Mouse (Mus musculus) gastrocnemius, postnatal 25 days (tissue): ENCODE measurements at regions not wholly inside any gene's neighbourhood (a gene's known extent, or its start where the extent isn't known, plus 50 kb on each side); places are given as distances from the start of the nearest gene placed in this dataset.

ENCODE experiments used
- DNase-seq: peaks from one replicate; pipeline ENCODE4 v3.0.0; 2022

- DNase-seq, result no peak
Measured at GRCm38 (mm10) chr4:45746451-45746850, 52.4 kb upstream of the Aldh1b1 start.

DNA sequence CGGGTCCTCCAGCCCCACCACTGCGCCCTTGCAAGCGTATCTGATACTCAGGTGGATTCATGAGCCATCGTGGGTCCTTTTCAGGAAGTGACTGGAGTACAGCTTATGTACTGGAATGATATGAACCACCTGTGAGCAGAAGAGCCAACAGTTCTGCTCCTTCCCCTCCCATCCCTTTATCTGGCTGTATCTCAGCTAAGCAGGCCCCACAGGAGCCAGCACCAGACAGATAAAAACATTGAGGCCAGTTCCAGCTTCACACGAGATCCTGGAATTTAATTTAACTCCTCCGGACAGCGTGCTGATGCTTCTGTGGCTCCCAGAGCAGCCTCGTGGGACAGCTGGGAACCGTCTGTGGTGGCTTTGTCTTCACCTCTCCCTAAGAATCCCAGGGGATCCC, 53.1 kb upstream of the Aldh1b1 start:
- no peak for DNase-seq

GRCm38 (mm10) chr4:45744849-45745407, 53.9 kb upstream of the Aldh1b1 start:
- no peak for DNase-seq

- DNase-seq, result no peak
Measured at GRCm38 (mm10) chr4:45740779-45741365, 58.0 kb upstream of the Aldh1b1 start.

DNA sequence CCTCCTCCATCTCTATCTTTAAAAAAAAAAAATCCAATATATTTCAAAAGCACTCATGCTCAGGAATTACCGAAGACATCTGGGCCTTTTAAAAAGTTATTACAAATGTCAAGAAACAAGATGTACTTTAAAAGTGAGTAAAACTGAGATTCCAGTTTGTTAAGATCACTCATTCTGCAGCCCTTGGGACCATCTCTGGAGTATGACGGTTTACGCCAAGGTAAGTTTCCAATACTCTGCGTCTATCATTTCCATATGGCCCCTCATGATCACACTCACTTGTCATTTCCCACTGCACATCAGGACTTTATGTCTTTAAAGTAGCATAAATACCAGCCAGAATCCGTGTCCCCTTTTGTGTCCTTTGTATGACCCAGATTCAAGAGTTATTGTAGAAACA, 58.5 kb upstream of the Aldh1b1 start:
- no peak for DNase-seq

GRCm38 (mm10) chr4:45739696-45740095, 59.1 kb upstream of the Aldh1b1 start:
- no peak for DNase-seq

DNA sequence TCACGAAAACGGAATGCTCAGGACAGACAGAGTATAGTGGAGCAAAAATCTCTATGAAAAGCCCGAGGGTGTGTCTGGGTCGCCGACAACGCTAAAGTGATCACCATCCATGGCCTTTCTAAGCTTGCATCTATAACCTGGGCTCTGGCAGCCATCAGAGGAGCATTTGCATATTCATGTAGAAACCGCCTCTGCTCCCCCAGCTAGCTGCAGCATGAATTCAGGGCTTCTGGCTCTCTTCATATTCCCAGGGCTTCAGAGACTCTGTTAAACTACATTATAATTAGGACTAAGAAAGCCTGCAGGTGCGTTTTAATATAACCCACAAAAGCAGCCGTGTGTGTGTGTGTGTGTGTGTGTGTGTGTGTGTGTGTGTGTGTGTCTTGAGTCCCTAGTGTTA, 59.7 kb upstream of the Aldh1b1 start:
- no peak for DNase-seq

DNA sequence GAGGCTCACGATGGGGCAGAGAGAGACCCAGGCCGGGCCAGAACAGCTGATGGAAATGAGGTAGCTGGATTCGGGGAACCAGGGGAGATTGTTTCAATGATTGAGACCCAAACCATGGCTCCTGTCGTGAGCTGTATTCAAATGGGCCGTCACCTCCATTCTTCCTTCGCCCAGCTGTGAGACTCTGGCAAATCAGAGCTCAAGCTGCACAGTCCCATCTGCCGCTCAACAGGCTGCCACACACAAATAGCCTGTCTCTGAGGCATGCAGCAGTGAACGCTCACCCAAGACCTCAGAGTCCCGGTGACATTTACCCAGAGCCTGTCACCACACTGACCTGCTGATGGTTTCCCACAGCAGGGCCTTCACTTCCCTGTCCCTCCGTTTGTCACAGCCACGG, 60.1 kb upstream of the Aldh1b1 start:
- no peak for DNase-seq

DNA sequence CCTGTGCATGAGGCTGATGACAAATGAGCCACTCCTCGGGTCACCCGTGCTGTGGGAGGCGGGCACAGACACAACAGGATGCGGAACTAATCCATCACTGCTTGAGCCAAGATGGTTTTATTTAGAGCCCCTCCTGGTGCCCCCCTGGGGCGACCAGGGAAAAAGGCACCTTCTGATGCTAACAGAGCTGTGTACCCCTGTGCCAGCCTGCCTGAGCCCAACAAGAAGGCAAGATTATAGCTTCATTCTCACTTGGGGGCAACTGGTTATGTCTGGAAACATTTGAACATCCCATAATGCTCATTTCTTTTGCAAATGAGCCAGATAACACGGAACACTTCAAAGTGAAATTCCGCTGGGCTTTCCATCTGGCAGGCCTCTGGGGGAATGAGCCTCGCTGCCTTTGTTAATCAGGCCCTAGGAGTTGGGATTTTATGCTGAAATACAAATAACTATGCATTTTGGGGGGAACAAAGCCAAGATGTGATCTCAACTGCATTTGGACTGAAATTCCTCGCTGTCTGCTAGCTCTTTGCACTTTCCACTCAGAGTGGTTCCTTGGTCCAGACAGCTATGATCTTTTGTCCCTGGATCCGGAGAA, 62.5 kb upstream of the Aldh1b1 start:
- DNase-seq, result no peak

DNA sequence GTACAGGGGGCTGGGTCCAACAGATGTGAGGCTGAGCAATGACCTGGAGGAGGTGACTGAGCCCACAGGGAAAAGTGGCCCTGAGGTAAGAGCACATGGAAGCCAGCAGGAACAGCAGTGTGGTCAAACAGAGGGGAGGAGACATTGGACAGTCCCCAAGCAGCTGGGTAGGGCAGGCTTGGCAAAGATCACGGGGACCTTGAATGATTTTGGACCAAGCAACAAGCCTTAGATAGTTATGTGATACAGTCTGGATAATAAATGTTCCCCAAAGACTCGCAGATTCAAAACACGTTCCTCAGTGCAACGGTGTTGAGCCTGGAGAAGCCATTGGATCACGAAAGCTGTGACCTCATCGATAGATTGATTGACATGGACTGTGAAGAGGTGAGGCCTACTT, 64.8 kb upstream of the Aldh1b1 start:
- no peak for DNase-seq

DNA sequence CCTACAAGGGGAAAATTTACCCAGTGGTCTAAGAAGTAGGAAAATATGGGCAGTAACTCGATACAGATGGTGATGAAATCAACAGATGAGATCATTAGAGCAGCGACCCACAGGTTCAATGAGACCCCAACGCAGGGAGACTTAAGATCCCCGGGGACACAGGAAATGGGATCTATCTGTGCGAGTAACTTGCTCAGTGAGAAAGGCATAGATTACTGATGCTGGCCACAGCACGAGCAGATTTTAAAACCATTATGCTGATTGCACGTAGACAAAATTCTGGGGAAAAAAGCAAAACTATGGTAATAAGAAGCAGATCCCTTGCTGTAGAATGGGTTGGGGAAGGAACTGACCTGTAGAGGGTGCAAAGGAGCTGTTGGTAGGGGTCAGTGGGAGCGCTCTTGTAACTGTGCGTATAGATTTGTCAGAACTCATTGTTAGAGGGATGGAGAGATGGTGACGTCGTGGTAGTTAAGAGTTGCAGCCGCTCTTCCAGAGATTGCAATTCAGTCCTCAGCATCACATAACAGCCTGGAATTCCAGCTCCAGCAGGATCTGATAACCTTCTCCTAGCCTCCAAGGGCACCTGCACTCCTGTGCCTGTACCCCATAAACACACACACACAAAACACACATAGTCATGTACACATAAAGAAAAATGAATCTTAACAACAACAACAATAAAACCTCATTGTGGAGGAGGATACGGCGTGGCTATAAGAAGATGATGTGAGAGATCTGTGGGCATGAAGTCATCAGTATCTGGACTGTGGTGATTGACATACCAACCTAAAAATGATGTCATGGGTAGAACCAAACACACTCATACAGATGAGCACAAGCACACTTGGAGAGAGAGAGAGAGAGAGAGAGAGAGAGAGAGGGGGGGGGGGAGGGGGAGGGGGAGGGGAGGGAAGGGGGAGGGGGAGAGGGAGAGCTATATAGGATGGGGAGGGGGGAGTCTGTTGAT, 67.7 kb upstream of the Aldh1b1 start:
- DNase-seq, result no peak

DNA sequence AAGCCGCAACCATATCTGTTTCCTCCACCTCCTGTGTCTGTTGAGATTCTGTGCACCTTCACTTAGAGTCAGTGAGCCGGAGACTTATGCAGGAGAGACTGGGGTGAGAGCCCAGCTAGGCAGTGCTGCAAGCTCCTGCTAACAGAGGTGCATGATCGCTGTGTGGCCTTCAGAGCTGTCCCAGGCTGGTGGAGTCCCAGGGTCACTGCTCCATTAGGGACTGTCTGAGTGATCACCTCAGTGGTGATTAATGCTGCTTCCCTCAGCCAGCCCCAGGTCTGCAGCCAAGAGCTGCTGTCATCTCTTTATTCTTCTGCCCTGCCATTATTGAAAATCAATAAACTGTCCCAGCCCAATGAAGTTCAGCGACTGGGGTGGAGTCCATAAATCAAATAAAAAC, 69.0 kb upstream of the Aldh1b1 start:
- DNase-seq, result no peak

DNA sequence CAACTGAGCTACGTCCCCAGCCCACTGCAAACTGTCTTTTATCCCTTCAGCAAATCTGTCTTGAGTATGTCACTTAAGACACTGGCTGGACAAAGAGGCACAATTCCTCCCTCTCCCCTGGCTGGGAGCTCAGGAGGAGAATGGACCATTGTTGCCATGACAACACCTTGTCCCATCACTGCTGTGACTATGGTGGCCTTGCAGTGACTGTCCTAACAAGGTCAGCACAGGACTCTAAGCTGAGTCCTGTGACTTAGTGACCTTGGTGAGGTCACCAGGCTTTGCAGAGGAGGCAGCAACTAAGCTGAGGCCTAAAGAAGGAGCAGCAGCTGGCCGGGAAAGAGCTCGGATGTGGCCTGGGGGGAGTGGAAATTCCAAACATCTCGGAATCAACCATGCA, 70.0 kb upstream of the Aldh1b1 start:
- DNase-seq, result no peak

GRCm38 (mm10) chr4:45727915-45728314, 70.9 kb upstream of the Aldh1b1 start:
- DNase-seq, result no peak

- no peak for DNase-seq
Measured at GRCm38 (mm10) chr4:45727474-45727873, 71.3 kb upstream of the Aldh1b1 start.

GRCm38 (mm10) chr4:45726783-45727182, 72.0 kb upstream of the Aldh1b1 start:
- no peak for DNase-seq

GRCm38 (mm10) chr4:45725055-45725910, 73.5 kb upstream of the Aldh1b1 start:
- no peak for DNase-seq

GRCm38 (mm10) chr4:45720352-45720751, 78.5 kb upstream of the Aldh1b1 start:
- DNase-seq, result no peak

DNA sequence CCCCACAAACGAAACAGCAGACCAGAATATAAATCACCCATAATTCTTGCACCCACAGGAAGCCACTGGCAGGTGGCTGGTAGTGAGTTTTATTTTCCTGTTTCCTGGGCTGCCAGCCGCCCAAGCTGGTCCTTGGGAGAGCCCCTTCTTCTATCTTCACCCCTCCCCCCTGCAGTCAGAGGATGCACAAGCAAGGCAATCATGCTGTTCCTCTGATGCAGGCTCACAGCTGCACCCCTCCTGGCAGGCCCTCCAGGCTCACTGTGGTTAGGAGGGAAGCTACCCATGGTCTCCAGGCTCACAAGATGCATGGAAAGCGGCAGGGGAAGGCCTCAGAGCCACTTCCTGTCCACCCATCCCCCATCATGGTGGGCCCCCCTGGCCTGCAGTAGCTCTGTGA, 79.3 kb upstream of the Aldh1b1 start:
- no peak for DNase-seq

GRCm38 (mm10) chr4:45715878-45716277, 82.9 kb upstream of the Aldh1b1 start:
- DNase-seq, result no peak

DNA sequence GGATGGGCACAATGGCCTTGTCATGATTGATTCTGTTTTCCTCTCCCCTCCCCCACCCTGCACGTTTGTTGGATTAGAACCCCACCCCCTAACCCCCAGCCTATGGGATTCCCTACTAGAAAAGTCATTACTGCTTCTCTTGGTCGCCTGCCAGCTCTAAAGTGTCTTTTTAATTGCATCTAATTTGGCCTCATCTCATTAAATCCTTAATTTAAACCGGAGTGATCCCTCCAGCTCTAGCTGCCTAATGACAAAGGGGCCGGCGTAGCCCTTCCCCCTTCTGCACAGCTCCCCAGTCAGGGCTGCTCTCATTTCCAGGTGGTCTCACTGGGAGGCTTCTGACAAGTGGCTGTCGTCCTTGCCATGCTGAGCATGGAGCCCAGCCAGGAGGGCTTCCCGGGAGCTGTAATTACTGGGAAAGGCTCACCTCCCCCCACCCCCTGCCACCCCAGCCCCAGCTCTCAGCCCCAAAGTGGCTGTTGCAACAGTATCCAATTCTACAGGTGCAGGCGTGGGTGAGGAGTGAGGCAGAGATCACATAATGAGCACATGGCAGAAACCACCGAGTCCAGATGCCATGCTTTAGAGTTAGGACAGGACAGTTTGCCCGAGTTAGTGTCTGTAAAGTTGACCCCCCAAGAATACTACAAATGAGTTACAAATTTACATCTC, 84.8 kb upstream of the Aldh1b1 start:
- DNase-seq, result no peak
